Comparison of ENCODE assay signal across 25 mouse cellular contexts in genomic region chr15:12072709-12073336, GRCm38 (mm10).
"Had no signal": no experiment of that assay in that cellular context is flagged by ENCODE, and none has a peak within 500 bp of the region (broad histone marks: within the 10 kb centered on the region; RNA-seq: fewer than 3 reads in every experiment).

No protein-coding gene starts in this region.

- DNase-seq: kidney, adult 8-10 months; kidney, postnatal 10 days; kidney, postnatal 36 days; liver; lung, adult 18-20 months; lung, postnatal 10 days; lung, postnatal 36 days; midbrain, embryonic 14.5 days; right cerebral cortex, adult 18-20 months; right cerebral cortex, postnatal 14 days; right cerebral cortex, postnatal 4 days; thymus, adult 2 months; thymus, postnatal 14 days; thymus, postnatal 4 days had no signal

- H3K27ac ChIP-seq: kidney, embryonic 15.5 days; limb, embryonic 10.5 days; limb, embryonic 13.5 days; liver, embryonic 12.5 days; liver, embryonic 15.5 days; lung, embryonic 15.5 days; midbrain, embryonic 10.5 days; neural tube, embryonic 12.5 days; neural tube, embryonic 15.5 days; stomach, postnatal 0 days had no signal

- H3K36me3 ChIP-seq: kidney, embryonic 15.5 days; limb, embryonic 10.5 days; limb, embryonic 13.5 days; liver, embryonic 12.5 days; liver, embryonic 15.5 days; lung, embryonic 15.5 days; midbrain, embryonic 10.5 days; neural tube, embryonic 12.5 days; neural tube, embryonic 15.5 days had no signal

- H3K4me3 ChIP-seq: kidney, embryonic 15.5 days; limb, embryonic 10.5 days; limb, embryonic 13.5 days; liver, embryonic 12.5 days; liver, embryonic 15.5 days; lung, embryonic 15.5 days; megakaryocyte, embryonic 14.5 days; midbrain, embryonic 10.5 days; neural tube, embryonic 12.5 days; neural tube, embryonic 15.5 days had no signal

- ATAC-seq: liver, embryonic 12.5 days had no signal

- H3K4me1 ChIP-seq: liver, embryonic 12.5 days; liver, embryonic 15.5 days; midbrain, embryonic 10.5 days; neural tube, embryonic 12.5 days had no signal

- H3K9me3 ChIP-seq: kidney, embryonic 15.5 days; limb, embryonic 10.5 days; liver, embryonic 12.5 days; liver, embryonic 15.5 days; lung, embryonic 15.5 days; midbrain, embryonic 10.5 days; neural tube, embryonic 12.5 days; neural tube, embryonic 15.5 days had no signal

- H3K4me2 ChIP-seq: kidney, embryonic 15.5 days; limb, embryonic 13.5 days; liver, embryonic 12.5 days; liver, embryonic 15.5 days; lung, embryonic 15.5 days; neural tube, embryonic 12.5 days; neural tube, embryonic 15.5 days had no signal

- H3K27me3 ChIP-seq: kidney, embryonic 15.5 days; limb, embryonic 13.5 days; liver, embryonic 12.5 days; liver, embryonic 15.5 days; lung, embryonic 15.5 days; neural tube, embryonic 12.5 days; neural tube, embryonic 15.5 days had no signal

- H3K9ac ChIP-seq: kidney, embryonic 15.5 days; limb, embryonic 13.5 days; liver, embryonic 12.5 days; liver, embryonic 15.5 days; lung, embryonic 15.5 days; neural tube, embryonic 12.5 days; neural tube, embryonic 15.5 days had no signal
